Mouse (Mus musculus) C2C12 (cell line): ENCODE measurements around the gene Fiz1.

ENCODE experiments used
- CEBPB ChIP-seq: IDR thresholded peaks from one replicate; pipeline ENCODE4 v1.6.1; 2011; ENCODE audit warnings: low read depth, mild to moderate bottlenecking, control low read depth, moderate library complexity
- CTCF ChIP-seq: IDR thresholded peaks from one replicate; pipeline ENCODE4 v1.5.1; 2011; ENCODE audit not compliant: control insufficient read depth, insufficient read depth, insufficient read length
- FOSL1 ChIP-seq: IDR thresholded peaks from one replicate; pipeline ENCODE4 v1.8.0; 2011; ENCODE audit warnings: mild to moderate bottlenecking, low read length; ENCODE audit not compliant: poor library complexity, insufficient read depth, severe bottlenecking
- MAX ChIP-seq: IDR thresholded peaks from one replicate; pipeline ENCODE4 v1.6.1; 2011; ENCODE audit warnings: mild to moderate bottlenecking, control low read depth
- MYOG ChIP-seq: IDR thresholded peaks from one replicate; pipeline ENCODE4 v1.6.1; 2011; ENCODE audit not compliant: control insufficient read depth, insufficient read length; ENCODE audit errors: extremely low read depth
- USF1 ChIP-seq: IDR thresholded peaks from one replicate; pipeline ENCODE4 v1.6.1; 2011; ENCODE audit warnings: low read depth, mild to moderate bottlenecking, control low read depth, moderate library complexity

DNA sequence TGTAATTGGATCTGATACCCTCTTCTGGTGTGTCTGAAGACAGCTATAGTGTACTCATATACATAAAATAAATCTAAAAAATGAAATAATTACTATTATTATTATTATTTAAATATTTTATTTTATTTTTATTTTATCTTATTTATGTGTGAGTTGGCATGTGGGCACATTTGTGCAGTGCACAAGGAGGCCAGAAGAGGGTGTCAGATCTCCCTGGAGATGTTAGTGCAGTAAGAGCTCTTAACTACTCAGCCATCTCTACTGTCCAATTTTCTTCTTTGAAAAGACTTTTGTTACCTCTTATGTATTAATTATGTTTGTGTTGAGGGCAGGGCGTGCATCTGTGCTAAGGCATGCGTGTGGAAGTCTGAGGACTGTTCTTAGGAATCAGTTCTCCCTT, 14.6 kb downstream of the Fiz1 start:
- no peak for TF ChIP-seq FOSL1
- TF ChIP-seq CTCF: no peak
- no peak for TF ChIP-seq CEBPB
- no peak for TF ChIP-seq MYOG
- TF ChIP-seq USF1: no peak
- no peak for TF ChIP-seq MAX
